Mouse (Mus musculus) thymus, postnatal 14 days (tissue): ENCODE measurements around the gene Atxn1.

ENCODE experiments used
- DNase-seq: peaks from one replicate; pipeline ENCODE4 v3.0.0; 2021

Gene Atxn1

DNA sequence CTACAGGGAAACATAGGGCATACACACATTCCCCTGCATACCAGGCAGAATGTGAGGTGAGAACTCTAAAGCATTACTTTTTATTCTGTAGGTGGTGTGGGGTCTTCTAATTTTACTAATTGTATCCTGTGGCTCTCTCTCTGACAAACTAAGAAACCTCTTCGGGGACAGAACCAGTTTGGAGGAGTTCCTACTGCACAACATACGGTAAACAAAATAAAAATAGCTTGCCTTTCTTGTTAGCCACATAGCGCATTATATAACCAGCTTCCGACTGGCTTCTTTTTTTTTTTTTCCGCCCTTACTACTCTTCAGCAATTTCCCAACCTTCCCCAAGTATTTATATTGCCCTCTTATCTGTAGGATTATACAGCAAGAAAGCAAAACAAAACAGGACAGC is 2.0 kb downstream of the Atxn1 start:
- no peak for DNase-seq

DNA sequence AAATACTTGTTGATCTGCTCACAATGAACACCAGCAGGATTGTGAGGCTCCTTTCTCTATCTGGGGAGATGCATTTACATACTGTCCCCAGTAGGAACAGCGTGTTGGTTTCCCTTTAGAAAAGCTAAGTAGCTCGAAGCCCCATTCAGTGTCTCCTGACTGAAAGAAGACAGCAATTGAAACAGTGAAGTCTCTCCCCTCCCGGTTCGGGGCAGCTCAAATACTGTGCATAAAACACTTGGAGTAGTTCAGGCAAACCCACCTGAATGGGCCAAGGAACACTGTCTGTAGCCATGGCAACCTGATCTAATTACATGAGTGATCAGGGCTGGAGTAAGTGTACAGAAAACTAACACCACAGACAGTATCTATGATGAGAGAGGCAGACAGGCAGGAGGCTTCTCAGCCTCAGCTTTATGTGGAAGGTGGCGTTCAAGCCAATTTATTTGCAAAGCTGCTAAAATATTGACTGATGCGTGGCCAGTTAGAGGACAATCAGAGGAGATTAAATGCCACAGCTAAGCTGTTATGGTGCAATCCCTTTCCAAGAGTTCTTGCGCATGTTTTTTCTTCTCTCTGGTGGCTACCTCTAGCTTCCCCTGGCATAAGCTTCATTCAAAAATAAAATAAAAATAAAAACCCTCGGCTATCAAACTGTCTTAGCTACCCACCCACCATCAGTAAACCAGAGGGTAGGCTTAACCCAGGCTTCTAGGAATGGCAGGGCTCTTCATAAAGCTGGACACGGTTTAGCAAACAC is 2.8 kb downstream of the Atxn1 start:
- no peak for DNase-seq

DNA sequence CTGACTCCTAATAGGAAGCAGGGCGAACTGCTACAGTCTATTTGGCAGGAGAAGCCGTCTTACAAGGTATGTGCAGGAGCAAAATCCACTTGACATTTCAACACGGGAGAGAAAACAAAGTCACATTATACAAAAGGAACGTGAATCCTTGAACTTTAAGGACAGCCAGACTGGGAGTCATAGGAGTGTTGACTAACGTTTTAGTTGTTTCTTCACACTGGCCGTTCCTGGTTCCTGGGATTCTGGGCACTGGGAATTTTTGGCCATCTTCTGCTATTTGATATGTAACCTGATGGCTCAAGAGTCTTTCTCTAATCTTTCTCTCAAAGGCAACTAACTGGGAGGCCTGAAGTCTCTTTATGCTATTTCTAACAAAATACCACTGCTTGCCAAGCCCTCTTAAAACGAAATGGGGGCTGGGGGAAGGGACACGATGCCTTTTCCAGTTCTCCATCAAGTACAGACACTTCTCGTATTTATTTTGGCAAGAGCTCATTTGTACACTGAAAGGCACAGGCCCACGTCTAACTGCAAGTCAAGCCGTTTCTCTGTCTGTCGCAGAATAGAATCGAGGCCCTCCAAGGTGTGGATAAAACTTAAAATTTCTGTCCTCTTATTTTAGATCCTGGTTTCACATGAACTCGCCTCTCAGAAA is 4.4 kb downstream of the Atxn1 start:
- no peak for DNase-seq

DNA sequence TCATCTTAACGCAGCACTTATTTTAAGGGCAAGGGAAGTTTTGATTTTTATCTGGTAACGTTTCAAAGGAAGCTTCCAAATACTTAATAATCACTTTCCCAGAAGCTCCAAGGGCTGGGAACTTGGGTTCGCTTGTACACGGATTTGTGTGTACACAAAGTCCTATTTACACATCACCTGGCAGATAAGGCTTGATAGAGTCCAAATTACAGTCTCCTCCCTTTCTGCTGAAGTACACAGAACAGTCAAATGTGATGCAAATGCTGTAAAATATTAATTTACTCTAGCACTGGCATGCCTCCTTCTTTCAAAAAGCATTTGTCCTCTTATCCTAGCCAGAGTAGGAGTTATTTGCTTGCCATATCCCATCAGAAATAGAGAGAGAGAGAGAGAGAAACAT is 6.5 kb downstream of the Atxn1 start:
- no peak for DNase-seq

DNA sequence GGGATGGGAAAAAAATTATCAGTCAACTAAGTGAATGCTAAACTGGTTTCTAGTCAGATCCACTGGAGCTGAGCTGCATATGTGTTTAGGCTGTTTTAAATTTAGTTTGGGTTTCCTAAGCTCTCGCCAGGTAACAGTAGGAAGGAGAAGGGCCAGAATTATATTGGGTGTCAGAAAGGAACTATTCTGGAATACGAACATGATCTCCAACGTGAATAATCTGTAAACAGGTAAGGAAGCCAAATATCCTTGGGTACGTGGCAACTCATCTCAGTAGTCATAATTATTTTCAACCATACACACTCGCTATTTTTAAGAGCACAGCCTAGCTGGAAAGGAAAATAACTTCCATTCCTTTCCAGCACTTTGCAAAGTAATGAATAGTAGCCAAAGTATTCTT is 7.2 kb downstream of the Atxn1 start:
- DNase-seq = no peak

DNA sequence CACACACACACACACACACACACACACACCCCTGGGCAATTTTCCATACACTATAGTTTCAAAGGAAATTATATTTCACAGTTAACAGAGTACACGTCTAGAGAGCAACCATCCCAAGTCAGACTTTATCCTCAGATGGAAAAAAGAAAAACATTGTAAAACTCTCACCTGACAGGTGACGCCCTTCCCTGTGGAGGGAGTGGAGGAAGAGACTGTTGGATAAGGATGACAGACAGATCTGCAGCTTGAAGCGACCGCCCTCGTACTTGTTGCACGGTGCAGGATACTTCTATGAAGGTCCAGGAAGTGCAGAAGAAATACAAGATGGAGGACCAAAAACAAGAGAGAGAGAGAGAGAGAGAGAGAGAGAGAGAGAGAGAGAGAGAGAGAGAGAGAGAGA is 8.5 kb downstream of the Atxn1 start:
- no peak for DNase-seq

DNA sequence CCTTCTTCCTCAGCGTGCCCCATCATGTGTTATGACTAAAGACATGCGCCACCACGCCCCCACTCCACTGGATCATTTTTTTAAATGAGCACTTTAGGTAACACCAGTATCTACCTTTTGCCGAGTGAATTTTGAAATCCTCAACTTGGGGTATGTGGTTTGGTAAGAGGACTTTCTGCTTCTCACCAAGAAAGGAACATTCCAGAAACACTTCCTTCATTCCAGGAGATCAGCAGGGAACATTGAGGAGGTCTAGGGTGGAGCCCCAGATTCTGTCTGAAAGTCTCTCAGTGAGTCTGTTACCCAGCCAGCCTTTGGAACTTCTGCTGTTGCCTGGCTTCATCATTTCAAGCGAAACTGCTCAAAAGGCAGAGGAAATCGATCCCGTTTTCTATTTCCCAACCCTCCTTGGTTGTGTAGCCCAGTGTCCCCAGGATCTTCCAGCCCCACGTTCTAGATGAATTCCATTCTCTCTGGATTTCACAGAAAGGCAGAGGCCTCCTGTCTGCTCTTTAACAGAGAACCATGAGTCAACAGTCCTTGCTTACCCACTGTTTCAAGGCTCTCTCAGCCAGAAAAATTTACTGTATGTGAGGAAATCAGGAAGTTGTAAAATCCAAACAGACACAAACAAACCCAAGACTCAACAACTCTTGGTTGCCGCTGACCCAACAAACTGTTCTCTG is 9.3 kb downstream of the Atxn1 start:
- no peak for DNase-seq

DNA sequence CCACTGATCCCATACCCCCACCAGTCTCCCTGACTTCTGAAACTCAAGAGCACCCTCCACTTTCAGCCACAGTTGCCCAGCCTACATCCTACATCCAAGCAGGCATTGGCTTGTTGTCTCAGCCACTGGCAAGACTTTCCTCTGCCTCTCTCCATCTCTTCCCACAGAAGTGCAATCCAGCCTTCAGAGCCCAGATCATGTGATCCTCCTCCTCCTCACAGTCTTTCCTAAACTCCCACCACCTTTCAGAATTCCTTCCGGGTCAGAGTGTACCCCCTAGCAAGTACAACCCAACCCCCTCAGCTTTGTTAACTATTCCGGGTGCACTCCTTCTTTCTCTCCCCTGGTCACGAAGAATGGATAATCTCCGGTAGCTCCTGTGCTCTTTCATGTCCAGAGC is 11.7 kb downstream of the Atxn1 start:
- no peak for DNase-seq

DNA sequence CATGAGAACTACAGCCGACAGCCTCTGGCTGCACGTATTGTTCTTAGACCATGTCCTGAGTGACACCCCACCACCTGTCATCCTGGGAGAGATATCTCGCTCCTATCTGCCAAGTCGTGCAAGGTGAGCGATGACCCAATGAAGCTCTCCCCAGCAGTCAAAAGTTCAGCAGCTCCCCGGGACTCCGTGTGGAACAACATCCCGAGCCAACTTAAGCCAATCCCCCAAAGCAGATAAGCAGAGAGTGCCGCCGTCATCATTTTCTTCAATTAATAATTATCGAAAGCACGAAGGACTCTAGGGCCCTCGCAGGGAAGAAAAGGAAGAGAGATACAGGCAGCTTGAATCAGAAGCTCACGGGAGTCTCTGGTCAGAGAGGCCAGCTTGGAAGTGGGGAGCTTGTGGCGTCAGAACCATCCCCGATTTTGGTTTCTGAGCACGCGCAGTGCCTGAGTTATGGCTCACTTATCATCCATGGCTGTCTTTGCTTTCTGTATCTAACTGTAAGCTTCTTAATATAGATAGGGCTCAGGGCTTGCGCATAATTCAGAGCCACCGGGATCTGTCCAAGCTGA is 13.7 kb downstream of the Atxn1 start:
- no peak for DNase-seq

DNA sequence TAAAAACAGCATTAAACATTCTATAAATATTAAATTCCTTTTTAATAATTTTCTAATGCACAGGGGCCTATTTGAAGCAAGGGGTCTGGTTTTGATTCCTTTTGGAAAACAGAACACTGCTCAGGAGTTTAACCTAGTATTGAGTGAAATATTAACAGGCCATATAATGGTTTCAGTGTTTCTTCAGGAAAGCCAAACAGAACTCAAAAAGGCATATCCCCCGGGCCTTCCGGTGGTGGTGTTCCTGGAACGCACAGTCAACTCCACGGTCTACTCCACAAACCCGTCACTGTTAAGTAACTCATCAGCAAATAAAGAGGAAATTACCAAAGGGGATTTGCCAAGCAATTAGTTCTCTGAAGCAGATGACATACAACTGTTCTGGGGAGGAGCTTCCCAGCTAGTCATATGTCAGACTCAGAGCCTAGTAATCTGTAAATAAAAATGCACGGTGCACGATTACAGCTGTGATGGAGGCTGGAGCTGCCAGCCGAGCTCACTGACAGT is 14.4 kb downstream of the Atxn1 start:
- no peak for DNase-seq

DNA sequence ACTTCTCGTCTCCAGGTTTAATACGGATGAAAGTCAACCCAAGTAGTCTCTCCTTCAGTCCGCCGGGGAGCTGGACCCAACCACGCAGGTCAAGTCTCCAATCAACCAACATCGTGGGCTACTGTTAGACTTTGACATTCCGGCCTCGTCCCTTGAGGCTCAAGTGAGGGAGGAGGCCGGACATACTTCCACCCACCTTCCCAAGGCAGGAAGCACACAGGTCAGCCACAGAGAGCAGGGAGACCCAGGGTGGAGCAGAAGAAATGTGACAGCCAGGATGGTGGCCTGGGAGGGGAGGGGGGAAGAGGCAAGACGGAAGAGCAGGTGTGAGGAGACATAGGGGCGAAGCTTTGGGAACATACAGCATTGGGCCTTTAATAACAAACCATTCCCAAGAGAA is 18.7 kb downstream of the Atxn1 start:
- no peak for DNase-seq

DNA sequence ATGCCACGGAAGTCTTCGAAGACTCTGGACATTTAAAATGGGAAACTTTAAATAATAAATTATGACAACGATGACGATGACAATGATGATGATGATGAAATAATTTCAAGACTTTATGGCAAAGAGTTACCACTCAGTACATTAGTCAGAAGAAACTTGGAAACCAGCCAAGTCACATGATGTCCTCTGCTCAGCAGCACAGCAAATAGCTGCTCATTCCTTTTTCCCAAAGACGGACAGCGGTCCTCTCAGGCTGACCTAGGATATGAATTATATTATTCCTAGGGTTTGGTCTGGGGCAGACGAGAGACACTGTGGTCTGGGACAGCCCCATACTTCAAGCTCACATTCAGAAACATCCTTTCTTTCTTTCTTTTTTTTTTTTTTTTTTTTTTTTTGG is 22.5 kb downstream of the Atxn1 start:
- DNase-seq = no peak

DNA sequence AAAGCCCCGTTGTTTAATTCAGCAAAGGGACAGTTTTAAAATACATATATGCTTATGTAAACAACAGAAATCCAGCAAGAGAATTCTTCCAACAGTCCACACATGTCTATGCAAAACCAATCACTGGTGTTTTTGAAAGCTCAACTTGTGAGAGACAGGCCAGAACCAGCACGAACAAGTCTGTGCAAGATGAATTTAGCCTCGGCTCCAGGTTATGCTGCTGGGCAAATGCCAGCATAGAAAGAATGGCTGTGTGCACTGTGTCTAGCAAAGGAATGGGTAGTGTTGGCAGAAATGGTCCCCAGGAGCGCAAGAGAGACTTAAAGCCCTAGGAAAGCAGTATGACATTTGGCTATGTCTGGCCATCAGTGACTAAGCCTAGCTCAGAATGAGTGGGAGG is 24.1 kb downstream of the Atxn1 start:
- no peak for DNase-seq

DNA sequence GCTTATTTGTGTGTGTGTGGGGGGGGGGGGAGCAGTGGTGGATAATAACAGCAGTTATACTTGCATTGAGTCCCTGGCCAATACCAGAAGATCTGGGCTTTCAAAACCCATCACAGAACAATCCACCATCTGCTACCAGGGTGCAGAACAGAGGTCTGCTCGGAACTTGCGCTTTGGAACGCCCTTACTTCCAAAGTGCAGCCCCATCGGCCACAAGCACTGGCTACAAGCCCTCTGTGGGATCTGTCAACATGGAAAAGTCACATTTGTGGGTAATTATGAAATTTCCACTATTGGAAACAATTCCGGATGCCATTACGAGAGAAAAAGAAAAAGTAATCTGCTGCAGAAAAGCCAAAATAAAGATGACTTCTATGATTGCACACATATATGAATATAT is 25.2 kb downstream of the Atxn1 start:
- DNase-seq = no peak

DNA sequence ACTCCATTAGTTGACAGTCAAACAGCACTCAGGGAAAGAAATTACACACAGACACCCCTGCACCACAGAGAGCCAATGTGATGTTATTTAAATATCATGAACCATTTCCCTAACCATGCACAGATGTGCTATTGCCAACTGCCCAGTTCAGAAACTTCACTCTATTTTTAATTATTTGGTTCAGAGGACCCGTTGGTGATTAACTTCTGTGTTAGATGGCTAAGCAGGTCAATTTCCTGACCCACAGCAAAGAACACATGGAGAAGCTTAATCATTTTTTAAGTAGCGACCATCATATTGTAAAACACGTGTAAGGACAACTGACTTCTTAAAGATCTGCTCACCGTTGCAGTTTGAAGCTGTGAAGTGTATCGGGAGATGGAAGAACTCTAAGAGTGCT is 26.7 kb downstream of the Atxn1 start:
- DNase-seq = no peak

DNA sequence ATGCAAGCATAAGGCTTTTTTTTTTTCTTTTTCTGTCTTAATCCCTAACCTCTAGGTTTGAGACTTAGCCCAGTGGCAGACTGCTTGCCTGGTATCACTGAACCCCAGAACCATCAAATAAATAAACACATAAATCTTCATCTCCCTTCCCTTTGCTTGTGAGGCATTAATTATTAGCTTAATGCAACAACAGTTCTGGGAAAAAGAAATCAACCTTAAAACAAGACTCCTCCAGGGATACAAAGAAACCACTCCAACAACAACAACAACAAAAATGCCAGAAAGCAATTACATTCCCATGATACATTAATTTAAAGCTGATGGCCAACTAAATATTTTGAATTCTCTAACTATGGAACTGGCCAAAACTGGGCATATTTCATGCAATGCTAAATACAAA is 28.0 kb downstream of the Atxn1 start:
- no peak for DNase-seq

DNA sequence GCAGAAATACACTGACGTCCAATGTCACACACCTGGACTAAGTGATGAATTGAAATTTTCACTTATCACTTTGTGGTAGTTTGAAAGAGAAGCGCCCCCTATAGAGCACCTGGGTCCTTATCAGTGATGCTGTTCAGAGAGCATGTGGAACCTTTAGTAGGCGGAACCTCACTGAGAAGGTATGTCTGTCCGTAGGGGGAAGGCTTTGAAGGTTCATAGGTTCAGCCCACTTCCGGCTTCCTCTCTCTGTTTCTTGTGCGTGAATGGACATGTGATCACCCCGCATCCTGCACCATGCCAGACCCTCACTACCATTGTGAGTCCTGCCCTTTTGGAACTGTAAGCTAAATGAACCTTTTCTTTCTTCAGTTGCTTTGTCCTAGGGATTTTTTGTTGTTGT is 29.0 kb downstream of the Atxn1 start:
- no peak for DNase-seq

DNA sequence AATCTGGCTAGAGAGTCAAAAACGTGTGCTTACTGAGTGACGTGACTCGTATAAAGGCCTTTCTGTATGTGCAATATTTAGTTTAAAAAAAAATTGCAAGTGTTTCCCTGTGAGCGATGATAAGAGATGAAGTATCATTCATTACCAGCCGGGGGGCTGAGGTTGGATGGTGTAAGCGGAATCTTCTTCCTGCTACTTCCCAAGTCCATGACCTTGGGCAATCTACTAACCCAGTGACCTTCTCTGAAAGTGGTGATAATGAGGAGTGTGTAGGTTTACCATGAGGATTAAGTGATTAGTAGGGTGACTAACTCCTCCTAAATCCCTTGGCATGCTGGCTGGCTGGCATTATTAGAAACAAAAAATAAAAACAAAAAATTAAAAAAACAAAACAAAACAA is 30.0 kb downstream of the Atxn1 start:
- DNase-seq = no peak

DNA sequence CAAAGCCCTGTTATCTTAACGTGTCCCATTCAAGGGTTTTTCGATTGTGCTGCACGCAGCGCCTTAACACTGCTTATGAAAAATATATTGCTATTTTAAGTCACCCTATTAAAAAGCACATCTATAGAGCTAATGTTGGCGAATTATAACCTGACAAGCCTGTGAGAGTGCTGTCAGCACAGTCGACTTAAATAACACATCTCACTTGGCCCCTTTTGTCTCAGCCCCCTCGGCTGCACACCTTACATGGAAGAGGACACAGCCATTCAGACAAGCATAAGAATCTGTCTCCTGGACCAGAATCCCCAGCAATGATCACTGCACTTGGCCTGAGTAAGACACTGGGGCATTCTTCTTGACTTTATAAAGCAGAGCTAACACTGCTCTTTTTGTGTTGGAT is 30.7 kb downstream of the Atxn1 start:
- no peak for DNase-seq

DNA sequence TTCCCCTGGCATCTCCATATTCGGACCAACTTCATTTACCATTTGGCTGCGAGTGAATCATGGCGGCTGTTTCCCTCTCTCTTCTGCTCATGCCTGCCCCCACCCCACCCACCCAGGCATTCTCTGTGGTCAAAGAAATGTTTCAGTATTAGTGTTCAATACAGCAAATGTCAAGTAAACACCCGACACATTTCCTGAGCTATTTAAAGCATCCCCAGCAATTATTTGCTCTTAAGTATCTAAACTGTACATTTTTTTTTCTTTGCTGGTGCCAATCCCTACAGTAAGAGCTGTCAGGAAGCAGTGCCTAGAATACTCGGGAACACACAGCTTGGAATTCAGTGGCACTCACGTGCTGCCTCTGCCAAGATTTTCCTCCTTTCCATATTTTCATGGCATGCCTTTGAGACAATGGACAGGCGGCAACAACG is 32.3 kb downstream of the Atxn1 start:
- no peak for DNase-seq

DNA sequence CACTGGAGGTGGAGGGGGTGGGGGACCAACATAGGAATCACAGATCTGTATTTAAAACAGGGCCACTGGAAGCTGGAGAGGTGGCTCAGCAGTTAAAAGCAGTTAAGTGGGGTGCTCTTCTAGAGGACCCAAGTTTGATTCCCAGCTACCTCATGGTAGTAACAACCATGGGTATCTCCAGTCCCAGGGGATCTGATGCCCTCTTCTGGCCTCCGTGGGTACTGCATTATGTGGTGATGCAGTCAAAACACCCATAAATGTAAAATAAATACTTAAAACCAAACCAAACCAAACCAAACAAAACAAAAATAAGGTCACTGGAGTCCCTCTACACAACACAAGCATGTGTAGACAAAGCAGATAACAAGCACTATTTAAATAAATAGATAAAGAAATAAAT is 32.9 kb downstream of the Atxn1 start:
- peak; percentile 56 for DNase-seq

DNA sequence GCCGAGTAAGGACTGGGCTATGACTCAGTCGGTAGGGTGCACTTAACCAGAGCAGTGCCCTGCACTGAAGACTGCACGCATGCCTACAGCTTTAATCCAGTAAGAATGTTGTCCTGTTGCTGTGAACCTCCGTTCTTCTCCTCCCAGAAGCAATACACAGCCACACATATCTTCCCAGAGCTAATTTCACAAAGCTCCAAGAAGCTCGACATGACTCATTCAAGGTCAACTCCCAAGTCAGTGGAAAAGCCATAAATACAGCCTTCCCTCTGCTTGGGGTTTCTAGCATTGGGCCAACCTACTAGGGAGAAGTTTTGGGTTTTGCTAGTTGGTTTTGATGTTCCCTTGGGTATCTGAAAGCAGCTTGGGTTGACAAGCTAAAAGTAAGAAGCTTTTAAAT is 33.6 kb downstream of the Atxn1 start:
- no peak for DNase-seq

DNA sequence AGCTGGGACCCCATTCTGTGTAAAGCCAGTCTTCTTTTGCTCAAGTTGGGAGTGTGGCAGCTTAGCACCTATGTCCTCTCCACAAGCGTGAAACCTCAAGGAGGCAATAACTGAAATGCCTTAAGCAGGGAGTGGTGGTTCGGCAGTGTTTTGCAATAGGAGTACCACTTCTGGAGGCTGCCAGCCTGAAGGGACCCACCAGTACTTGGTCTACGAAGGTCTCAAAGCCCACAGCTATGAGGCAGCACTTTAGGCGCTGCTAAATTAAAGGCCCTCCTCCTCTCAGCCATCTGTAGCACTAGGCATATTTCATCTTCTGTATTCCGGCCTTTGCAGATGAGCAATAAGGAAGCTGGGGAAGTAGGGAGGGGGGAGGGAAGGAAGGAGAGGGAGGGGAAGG is 35.1 kb downstream of the Atxn1 start:
- DNase-seq = no peak

DNA sequence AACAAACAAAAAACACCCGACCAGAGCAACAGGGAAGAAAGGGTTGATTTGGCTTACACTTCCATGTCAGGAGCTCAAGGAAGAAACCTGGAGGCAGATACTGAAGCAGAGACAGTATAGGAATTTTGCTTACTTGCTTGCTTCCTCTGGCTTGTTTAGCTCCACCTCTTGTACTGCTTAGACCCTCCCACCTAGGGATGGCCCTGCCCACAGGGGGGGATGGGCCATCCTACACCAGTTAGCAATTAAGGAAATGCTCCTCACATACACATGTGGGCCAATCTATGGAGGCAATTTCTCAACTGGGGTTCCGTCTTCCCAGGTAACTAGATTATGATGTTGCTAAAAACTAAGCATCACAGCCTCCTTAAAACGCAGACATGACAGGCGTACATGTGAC is 39.5 kb downstream of the Atxn1 start:
- no peak for DNase-seq
